Mouse (Mus musculus): ENCODE data around the gene C1qtnf4.

C1qtnf4 gene

DNA sequence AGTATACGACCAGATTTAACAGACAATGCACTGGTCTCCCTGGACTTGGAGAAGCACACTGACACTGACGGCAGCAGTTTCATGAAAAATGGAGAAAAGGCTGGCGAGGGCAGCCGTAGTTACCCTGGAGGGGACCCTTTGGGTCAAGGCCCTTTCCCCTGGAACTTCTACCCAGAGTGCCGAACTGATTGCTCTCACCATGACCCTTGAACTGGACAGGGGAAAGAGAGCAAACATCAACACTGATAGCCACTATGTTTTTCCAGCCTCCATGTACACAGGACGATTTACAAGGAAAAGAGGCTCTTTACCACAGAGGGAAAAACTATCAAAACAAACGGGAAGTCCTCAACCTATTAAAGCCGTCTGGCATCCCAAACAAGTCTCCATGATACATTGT is 46.2 kb downstream of the C1qtnf4 start:
- in situ Hi-C loops (cut with MboI, MseI), result loop anchor here (25.0 kb wide), 1 partner anchor 1030 kb away; no protein-coding TSS in a partner anchor

DNA sequence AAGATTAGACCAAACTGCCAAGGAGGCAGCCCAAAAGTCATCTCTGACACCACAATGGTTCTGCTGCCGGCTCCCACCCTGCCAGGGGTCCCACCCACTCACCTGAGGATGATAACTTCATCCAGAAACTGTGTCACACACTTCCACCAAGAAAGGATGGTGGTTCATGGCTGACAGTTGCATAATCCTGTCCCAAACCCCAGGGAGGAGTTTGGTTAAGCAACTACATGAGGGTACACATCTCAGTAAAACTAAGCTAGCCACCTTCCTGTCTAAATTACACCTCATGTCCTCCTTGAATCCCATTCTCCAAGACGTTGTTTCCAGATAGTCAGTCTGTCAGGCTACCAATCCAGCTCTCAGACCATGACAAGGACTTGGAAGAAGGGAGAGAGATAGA is 46.6 kb downstream of the C1qtnf4 start:
- in situ Hi-C loops (cut with MboI, MseI), result loop anchor here (25.0 kb wide), 1 partner anchor 1030 kb away; no protein-coding TSS in a partner anchor

- in situ Hi-C loops (cut with MboI, MseI), result loop anchor here (25.0 kb wide), 1 partner anchor 1024 kb away; no protein-coding TSS in a partner anchor
Measured at GRCm38 (mm10) chr2:90938362-90938761, 52.7 kb downstream of the C1qtnf4 start.

- in situ Hi-C loops (cut with MboI, MseI), result loop anchor here (5.0 to 25.0 kb wide), 2 partner anchors 38 to 1023 kb away; no protein-coding TSS in a partner anchor
Measured at GRCm38 (mm10) chr2:90939750-90940149, 54.1 kb downstream of the C1qtnf4 start.

Measured in regulatory T cell (primary cell).